Mouse (Mus musculus) mouse trophoblast stem cell (cell line): ENCODE measurements around the gene Tm4sf4.

Experiments used
- in situ Hi-C, 2 experiments: fragments of 300-500 bp; cut with MseI, MboI; formaldehyde crosslinking; loops; 2 replicates in 1 of 2; 3 replicates in 1 of 2; pipeline ENCODE4 v1.15.1; 2025

Tm4sf4 gene

DNA sequence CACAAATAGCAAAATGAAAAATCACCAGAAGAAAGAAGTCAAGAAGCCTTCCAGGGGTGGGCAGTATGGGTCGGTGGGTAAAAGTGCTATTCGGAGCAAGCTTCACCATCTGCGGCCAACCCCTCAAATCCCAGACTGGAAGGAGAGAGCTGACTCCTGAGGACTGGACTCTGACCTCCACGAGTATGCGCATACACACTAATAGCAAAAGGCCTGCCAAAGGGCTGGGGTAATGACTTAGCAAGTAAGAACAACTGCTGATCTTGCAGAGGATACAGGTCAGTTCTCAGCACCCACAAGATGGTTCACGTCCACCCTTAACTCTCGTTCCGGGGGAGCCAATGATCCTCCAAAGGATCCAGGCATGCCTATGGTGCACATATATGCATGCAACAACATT, 49.3 kb downstream of the Tm4sf4 start:
- in situ Hi-C loops: no loop called here

DNA sequence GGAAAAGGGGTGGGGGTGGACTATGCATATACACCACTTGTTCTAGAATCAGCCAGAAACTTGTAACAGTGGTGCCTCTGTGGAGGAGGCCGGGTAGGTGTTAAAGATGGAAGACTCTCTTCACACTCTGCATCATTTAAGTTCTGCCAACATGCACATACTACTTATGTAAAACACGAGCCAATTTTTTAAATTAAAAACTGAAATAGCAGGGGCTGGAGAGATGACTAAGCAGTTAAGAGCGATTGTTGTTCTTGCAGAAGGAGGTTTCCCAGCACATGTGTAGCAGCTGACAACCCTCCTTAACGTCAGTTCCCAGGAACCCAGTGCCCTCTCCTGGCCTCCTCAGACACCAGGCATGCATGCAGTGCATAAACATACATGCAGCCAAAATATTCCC, 55.5 kb downstream of the Tm4sf4 start:
- in situ Hi-C loops: no loop called here

DNA sequence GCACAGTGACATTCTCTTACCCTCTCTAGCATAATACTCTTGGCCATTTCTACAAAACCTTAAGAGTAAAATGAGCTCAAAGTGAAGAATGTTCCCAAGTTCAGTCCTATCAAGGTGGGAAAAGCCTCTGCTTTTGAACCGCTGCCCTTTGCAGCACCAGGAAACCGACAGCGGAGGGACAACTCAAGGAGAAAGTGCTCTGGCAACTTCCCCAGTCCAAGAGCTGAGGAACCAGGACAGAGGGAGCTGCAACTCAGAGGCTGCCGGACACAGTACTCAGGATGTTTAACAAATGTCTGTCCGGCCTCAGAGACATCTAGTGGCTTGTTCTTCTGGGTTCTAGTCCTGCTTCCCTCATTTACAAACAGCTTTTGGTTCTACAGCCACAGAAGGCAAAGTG, 56.9 kb downstream of the Tm4sf4 start:
- in situ Hi-C loops: no loop called here

DNA sequence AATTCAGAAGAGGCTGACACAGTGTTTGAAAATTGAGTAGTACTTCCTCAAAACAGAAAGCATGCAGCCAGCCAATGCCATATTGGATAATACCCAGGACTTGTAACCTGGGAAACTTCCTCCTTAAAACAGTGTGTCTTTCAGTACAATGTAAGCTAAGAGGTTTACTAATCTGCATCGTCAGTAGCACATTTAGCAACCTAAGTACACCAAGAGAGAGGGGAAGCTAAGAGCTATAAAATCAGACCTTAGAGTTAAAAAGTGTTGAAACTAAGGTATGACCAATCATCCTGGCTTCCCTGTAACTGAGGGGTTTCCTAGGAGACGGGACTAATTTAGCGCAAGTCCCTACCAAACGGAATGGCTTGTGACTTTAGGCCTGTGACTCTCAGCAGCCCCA, 61.0 kb downstream of the Tm4sf4 start:
- in situ Hi-C loops: no loop called here

DNA sequence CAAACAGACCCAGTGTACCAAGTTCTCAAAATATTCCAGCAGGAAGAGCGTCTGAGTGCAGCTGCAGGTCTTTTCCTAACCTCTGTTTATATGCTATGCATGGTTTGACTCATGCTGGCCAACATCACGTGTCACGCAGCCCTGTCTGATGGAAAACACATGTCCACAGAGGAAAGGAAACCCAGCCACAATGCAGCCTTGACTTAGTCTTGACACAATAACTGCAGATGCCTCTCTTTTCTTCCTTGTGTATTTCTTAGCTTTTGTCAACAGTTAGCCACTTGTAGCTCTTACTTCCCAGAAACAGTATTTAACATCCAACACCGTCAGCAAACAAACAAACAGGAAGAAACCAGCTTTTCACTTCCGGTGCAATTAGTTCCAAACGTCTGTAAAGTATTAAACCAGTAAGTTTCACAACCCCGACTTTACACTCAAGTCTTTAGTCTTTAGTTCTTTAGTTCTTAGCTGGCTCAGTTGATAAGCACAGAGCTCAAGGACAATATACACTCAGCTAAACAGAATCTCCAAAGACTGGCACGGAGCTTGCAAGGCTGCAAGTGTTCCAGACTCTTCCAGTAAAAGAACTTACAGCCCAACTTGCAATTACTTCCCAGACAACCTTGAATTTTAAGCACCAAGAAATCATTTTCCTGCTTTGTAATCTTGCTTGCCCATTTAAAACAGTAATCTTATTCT, 62.5 kb downstream of the Tm4sf4 start:
- in situ Hi-C loops: no loop called here
